Mouse (Mus musculus) CH12.LX (cell line): ENCODE measurements around the gene Cd81. TPM values are rescaled to one million over a fixed set of nuclear protein-coding genes. Genes with fewer than 3 reads are reported as not detected.

Experiments
- DNase-seq: peaks from one replicate; pipeline ENCODE4 v3.0.0-alpha.2; 2013; ENCODE audit errors: extremely low read depth
- H3K27ac ChIP-seq: 2 replicates; pipeline ENCODE4 v1.5.1; 2012; ENCODE audit warnings: low read depth, mild to moderate bottlenecking, control low read depth, moderate library complexity; ENCODE audit not compliant: insufficient read depth
- H3K27me3 ChIP-seq: replicated peaks from 2 replicates; pipeline ENCODE3; 2012; ENCODE audit warnings: inconsistent platforms
- H3K36me3 ChIP-seq, 2 experiments: replicated peaks in 1 of 2; 2 replicates each; pipeline versions ENCODE3 to v1.6.1; 2012; ENCODE audit warnings: inconsistent platforms in 1 of 2, low read length in 1 of 2, mild to moderate bottlenecking in 1 of 2, mixed read lengths in 1 of 2, moderate library complexity in 1 of 2; ENCODE audit not compliant: control insufficient read depth in 1 of 2, insufficient read depth in 1 of 2
- H3K4me1 ChIP-seq, 2 experiments: 2 replicates each; pipeline ENCODE4 v1.6.1; 2012; ENCODE audit warnings: inconsistent platforms in 1 of 2, moderate library complexity in 1 of 2; ENCODE audit not compliant: insufficient read depth in 2 of 2, control insufficient read depth in 1 of 2
- H3K4me2 ChIP-seq: 2 replicates; pipeline ENCODE4 v1.6.1; 2012; ENCODE audit warnings: low read depth, mild to moderate bottlenecking, control low read depth; ENCODE audit not compliant: poor library complexity, insufficient read depth, severe bottlenecking
- H3K4me3 ChIP-seq, 3 experiments: fragments of 150-350 bp in 1 of 3; sonication (generic) in 1 of 3; replicated peaks in 1 of 3; 2 replicates each; pipeline versions ENCODE3 to v1.5.1; 2011 to 2012; ENCODE audit warnings: low read depth in 2 of 3, low read length in 2 of 3, mild to moderate bottlenecking in 2 of 3, moderate library complexity in 2 of 3, control low read depth in 1 of 3, improper control_type of control experiment in 1 of 3, inconsistent platforms in 1 of 3, mixed read lengths in 1 of 3; ENCODE audit not compliant: poor library complexity in 1 of 3
- H3K79me2 ChIP-seq: replicated peaks from 2 replicates; pipeline ENCODE4 v1.6.1; 2012; ENCODE audit warnings: mild to moderate bottlenecking, moderate library complexity; ENCODE audit not compliant: control insufficient read depth, poor library complexity, insufficient read depth, severe bottlenecking; ENCODE audit errors: extremely low read depth
- H3K9ac ChIP-seq: 2 replicates; pipeline ENCODE4 v1.6.1; 2012; ENCODE audit warnings: low read depth, mild to moderate bottlenecking, control low read depth, moderate library complexity; ENCODE audit not compliant: insufficient read depth
- H3K9me3 ChIP-seq: replicated peaks from 2 replicates; pipeline ENCODE3; 2012; ENCODE audit warnings: low read length, inconsistent platforms, mixed read lengths
- BHLHE40 ChIP-seq: IDR thresholded peaks from 2 replicates; pipeline ENCODE4 v1.6.1; 2011; ENCODE audit warnings: mild to moderate bottlenecking, low read depth, low read length, improper control_type of control experiment
- CHD1 ChIP-seq: IDR thresholded peaks from 2 replicates; pipeline ENCODE4 v1.6.1; 2012; ENCODE audit warnings: low read depth, low read length, improper control_type of control experiment, inconsistent platforms
- CHD2 ChIP-seq: IDR thresholded peaks from 2 replicates; pipeline ENCODE4 v1.6.1; 2011; ENCODE audit warnings: low read length, improper control_type of control experiment
- CTCF ChIP-seq, 2 experiments: IDR thresholded peaks in 1 of 2; conservative IDR thresholded peaks in 1 of 2; 2 replicates each; pipeline ENCODE4 v1.5.1; 2011 to 2012; ENCODE audit warnings: low read depth in 2 of 2, low read length in 2 of 2, improper control_type of control experiment in 1 of 2, inconsistent platforms in 1 of 2, mild to moderate bottlenecking in 1 of 2, moderate library complexity in 1 of 2
- E2F4 ChIP-seq: IDR thresholded peaks from 2 replicates; pipeline ENCODE4 v1.6.1; 2011; ENCODE audit warnings: low read depth, low read length, improper control_type of control experiment; ENCODE audit not compliant: insufficient replicate concordance
- ELF1 ChIP-seq: IDR thresholded peaks from 2 replicates; pipeline ENCODE4 v1.6.1; 2014; ENCODE audit warnings: low read depth, mild to moderate bottlenecking, inconsistent platforms, low read length, improper control_type of control experiment
- EP300 ChIP-seq: IDR thresholded peaks from 2 replicates; pipeline ENCODE4 v1.6.1; 2011; ENCODE audit warnings: low read length, improper control_type of control experiment
- ETS1 ChIP-seq: conservative IDR thresholded peaks from 2 replicates; pipeline ENCODE4 v1.6.1; 2012; ENCODE audit warnings: low read depth, mild to moderate bottlenecking, inconsistent platforms, low read length, improper control_type of control experiment, moderate library complexity
- GABPA ChIP-seq: IDR thresholded peaks from 2 replicates; pipeline ENCODE4 v1.6.1; 2012; ENCODE audit warnings: low read depth, low read length, improper control_type of control experiment, inconsistent platforms; ENCODE audit not compliant: insufficient replicate concordance
- HCFC1 ChIP-seq: IDR thresholded peaks from 2 replicates; pipeline ENCODE4 v1.6.1; 2012; ENCODE audit warnings: low read depth, mild to moderate bottlenecking, inconsistent platforms, low read length, improper control_type of control experiment
- IRF4 ChIP-seq: IDR thresholded peaks from 2 replicates; pipeline ENCODE4 v1.6.1; 2014; ENCODE audit warnings: low read depth, mild to moderate bottlenecking, inconsistent platforms, low read length, improper control_type of control experiment
- JUN ChIP-seq: IDR thresholded peaks from 2 replicates; pipeline ENCODE4 v1.6.1; 2011; ENCODE audit warnings: low read depth, mild to moderate bottlenecking, low read length, improper control_type of control experiment, moderate library complexity; ENCODE audit not compliant: insufficient read depth
- JUND ChIP-seq: conservative IDR thresholded peaks from 2 replicates; pipeline ENCODE4 v1.6.1; 2011; ENCODE audit warnings: low read depth, low read length, improper control_type of control experiment
- KAT2A ChIP-seq: IDR thresholded peaks from 2 replicates; pipeline ENCODE4 v1.6.1; 2012; ENCODE audit warnings: low read length, improper control_type of control experiment, inconsistent platforms; ENCODE audit not compliant: insufficient replicate concordance
- MAFK ChIP-seq: IDR thresholded peaks from 2 replicates; pipeline ENCODE4 v1.6.1; 2011; ENCODE audit warnings: low read length, improper control_type of control experiment; ENCODE audit not compliant: insufficient replicate concordance
- MAX ChIP-seq: IDR thresholded peaks from 2 replicates; pipeline ENCODE4 v1.6.1; 2011; ENCODE audit warnings: low read length, improper control_type of control experiment
- MAZ ChIP-seq: IDR thresholded peaks from 2 replicates; pipeline ENCODE4 v1.6.1; 2012; ENCODE audit warnings: low read depth, mild to moderate bottlenecking, inconsistent platforms, low read length, improper control_type of control experiment, moderate library complexity
- MEF2A ChIP-seq: IDR thresholded peaks from 2 replicates; pipeline ENCODE4 v1.6.1; 2014; ENCODE audit warnings: low read depth, mild to moderate bottlenecking, inconsistent platforms, low read length, improper control_type of control experiment, borderline replicate concordance
- MXI1 ChIP-seq: IDR thresholded peaks from 2 replicates; pipeline ENCODE4 v1.6.1; 2011; ENCODE audit warnings: mild to moderate bottlenecking, low read depth, low read length, improper control_type of control experiment
- MYC ChIP-seq: IDR thresholded peaks from 2 replicates; pipeline ENCODE4 v1.6.1; 2011; ENCODE audit warnings: low read depth, mild to moderate bottlenecking, improper control_type of control experiment, low read length
- NELFE ChIP-seq: IDR thresholded peaks from 2 replicates; pipeline ENCODE4 v1.6.1; 2011; ENCODE audit warnings: low read depth, low read length, improper control_type of control experiment
- NRF1 ChIP-seq: IDR thresholded peaks from 2 replicates; pipeline ENCODE4 v1.6.1; 2014; ENCODE audit warnings: low read depth, mild to moderate bottlenecking, inconsistent platforms, low read length, improper control_type of control experiment, moderate library complexity
- PAX5 ChIP-seq: IDR thresholded peaks from 2 replicates; pipeline ENCODE4 v1.6.1; 2012; ENCODE audit warnings: low read length, inconsistent platforms, mixed read lengths
- POLR2A ChIP-seq: IDR thresholded peaks from 2 replicates; pipeline ENCODE4 v1.6.1; 2011; ENCODE audit warnings: low read depth, mild to moderate bottlenecking, improper control_type of control experiment, low read length
- POLR2AphosphoS2 ChIP-seq: IDR thresholded peaks from 2 replicates; pipeline ENCODE4 v1.6.1; 2011; ENCODE audit warnings: low read depth, low read length, improper control_type of control experiment
- RAD21 ChIP-seq: IDR thresholded peaks from 2 replicates; pipeline ENCODE4 v1.6.1; 2011; ENCODE audit warnings: low read depth, mild to moderate bottlenecking, low read length, improper control_type of control experiment, moderate library complexity
- RCOR1 ChIP-seq: conservative IDR thresholded peaks from 2 replicates; pipeline ENCODE4 v1.6.1; 2012; ENCODE audit warnings: low read depth, mild to moderate bottlenecking, inconsistent platforms, low read length, improper control_type of control experiment
- SIN3A ChIP-seq: IDR thresholded peaks from 2 replicates; pipeline ENCODE4 v1.6.1; 2012; ENCODE audit warnings: low read length, improper control_type of control experiment, inconsistent platforms
- SMC3 ChIP-seq: IDR thresholded peaks from 2 replicates; pipeline ENCODE4 v1.6.1; 2011; ENCODE audit warnings: low read depth, low read length, improper control_type of control experiment
- TBP ChIP-seq: conservative IDR thresholded peaks from 2 replicates; pipeline ENCODE4 v1.6.1; 2011; ENCODE audit warnings: low read depth, low read length, improper control_type of control experiment
- TCF12 ChIP-seq: IDR thresholded peaks from 2 replicates; pipeline ENCODE4 v1.6.1; 2014; ENCODE audit warnings: low read depth, mild to moderate bottlenecking, inconsistent platforms, low read length, improper control_type of control experiment
- UBTF ChIP-seq: IDR thresholded peaks from 2 replicates; pipeline ENCODE4 v1.6.1; 2012; ENCODE audit warnings: low read depth, mild to moderate bottlenecking, inconsistent platforms, low read length, improper control_type of control experiment, moderate library complexity
- USF1 ChIP-seq: IDR thresholded peaks from 2 replicates; pipeline ENCODE4 v1.6.1; 2014; ENCODE audit warnings: low read depth, mild to moderate bottlenecking, inconsistent platforms, low read length, improper control_type of control experiment
- USF2 ChIP-seq: conservative IDR thresholded peaks from 2 replicates; pipeline ENCODE4 v1.6.1; 2011; ENCODE audit warnings: low read depth, low read length, improper control_type of control experiment
- ZC3H11A ChIP-seq: IDR thresholded peaks from 2 replicates; pipeline ENCODE4 v1.6.1; 2012; ENCODE audit warnings: low read depth, mild to moderate bottlenecking, inconsistent platforms, low read length, improper control_type of control experiment
- ZKSCAN1 ChIP-seq: IDR thresholded peaks from 2 replicates; pipeline ENCODE4 v1.6.1; 2012; ENCODE audit warnings: low read depth, inconsistent platforms, low read length, improper control_type of control experiment, borderline replicate concordance
- ZMIZ1 ChIP-seq: IDR thresholded peaks from 2 replicates; pipeline ENCODE4 v1.6.1; 2012; ENCODE audit warnings: low read depth, mild to moderate bottlenecking, inconsistent platforms, low read length, improper control_type of control experiment
- ZNF384 ChIP-seq: IDR thresholded peaks from 2 replicates; pipeline ENCODE4 v1.6.1; 2012; ENCODE audit warnings: low read depth, low read length, improper control_type of control experiment, inconsistent platforms
- dilution Hi-C: fragments of 300-500 bp; cut with MboI; formaldehyde crosslinking; loops from 2 replicates; pipeline ENCODE4 v1.14.3; 2020; ENCODE audit warnings: low sequenced_read_pairs; ENCODE audit not compliant: extremely low pct_unique_long_range_greater_than_20kb, extremely low pct_ligation_motif_present
- in situ Hi-C: fragments of 300-500 bp; cut with MboI; formaldehyde crosslinking; loops from 3 replicates; pipeline ENCODE4 v1.14.3; 2019; ENCODE audit warnings: low sequenced_read_pairs, low pct_ligation_motif_present, low pct_unique_long_range_greater_than_20kb, mixed read lengths
- polyA plus RNA-seq: library from polyadenylated mRNA; unstranded; fragments of >175 nt; gene quantifications from 2 replicates; pipeline ENCODE4 v1.2.1, GENCODE M21; 2012; ENCODE audit warnings: low read depth; ENCODE audit not compliant: insufficient read length
- total RNA-seq, 2 experiments: library from RNA; depleted of rRNA; stranded (reverse); fragments of 300-350 nt in 1 of 2; fragments of >200 nt in 1 of 2; gene quantifications; 2 replicates each; pipeline ENCODE4 v1.2.3; 2012 to 2014

The Cd81 gene
- total and polyA plus RNA-seq, 3 experiments: 318 to 352 (median 327) TPM

DNA sequence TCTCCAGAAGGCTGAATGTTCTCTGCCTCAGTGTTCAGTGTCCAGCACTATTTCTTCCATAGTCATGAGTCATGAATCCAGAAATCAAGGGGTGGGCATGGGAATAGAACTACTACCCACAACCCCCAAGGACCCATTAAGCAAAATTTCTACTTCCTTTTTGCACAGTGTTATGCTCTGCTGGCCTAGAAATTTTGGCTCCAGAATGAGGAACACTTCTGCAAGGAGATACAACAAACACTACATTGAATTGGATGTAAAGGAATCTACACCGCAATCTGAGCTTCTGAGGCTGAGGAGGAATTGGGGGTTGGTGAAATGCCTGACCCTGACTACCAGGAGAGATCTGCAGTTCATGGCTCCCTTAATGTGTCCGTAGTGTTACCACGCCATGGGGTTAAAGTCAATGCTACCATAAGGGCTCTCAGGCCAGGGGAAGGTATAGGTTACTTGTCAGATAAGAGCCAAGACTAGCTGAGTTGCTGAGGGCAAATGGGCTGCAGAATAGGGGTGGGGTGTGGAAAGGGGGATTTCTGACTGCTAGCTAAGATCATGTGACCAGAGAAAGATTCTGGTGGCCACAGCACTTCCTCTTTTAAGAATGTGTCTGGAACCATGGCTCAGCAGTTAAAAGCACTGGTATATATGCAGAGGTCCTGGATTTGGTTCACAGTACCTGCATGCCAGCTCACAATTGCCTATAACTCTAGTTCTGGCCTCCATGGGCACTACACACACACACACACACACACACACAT is 14.2 kb upstream of the Cd81 start:
- in situ Hi-C loops (no loop called here), dilution Hi-C loops (no loop called here)
- peak overlapping the region; percentile 94 for H3K27ac ChIP-seq
- H3K4me3 ChIP-seq: no peak overlapping the region
- peaks cover 42 to 72% of the 10 kb centered on the region in 2 experiments for H3K4me1 ChIP-seq
- H3K9ac ChIP-seq: peak overlapping the region; percentile 18
- H3K9me3 ChIP-seq: no peaks in the 10 kb centered on the region
- peak; percentile 88 for DNase-seq
- peak overlapping the region; percentile 41 for H3K4me2 ChIP-seq
- TF ChIP-seq BHLHE40 (peak; percentile 83), NELFE (peak; percentile 39; the same call in 1 of the 2 replicates), TBP (peak; percentile 67), E2F4 (0 out of 2 replicates have a peak, but pooled peaks have one; percentile 63), CTCF (conservative IDR thresholded peaks at IDR 0.05 in 1 of 2, IDR thresholded peaks at IDR 0.05 in 1 of 2; ENCODE audit: low read depth in 2 of 2, low read length in 2 of 2) (no peak), MAX (peak; percentile 88), EP300 (peak; percentile 84), MYC (peak; percentile 83), ZNF384 (no peak), HCFC1 (peak; percentile 54), MAFK (peak; percentile 81), JUN (0 out of 2 replicates have a peak, but pooled peaks have one; percentile 3), SMC3 (peak; percentile 9), MXI1 (peak; percentile 46; the same call in 1 of the 2 replicates), MAZ (peak; percentile 36; the same call in 1 of the 2 replicates), JUND (no peak), PAX5 (no peak), IRF4 (peak; percentile 77), ETS1 (peak; percentile 72), USF2 (peak; percentile 88), SIN3A (peak; percentile 78; the same call in 1 of the 2 replicates), ZMIZ1 (0 out of 2 replicates have a peak, but pooled peaks have one; percentile 61), ELF1 (peak; percentile 76), USF1 (peak; percentile 89), ZKSCAN1 (no peak), UBTF (no peak), POLR2AphosphoS2 (no peak), GABPA (no peak), NRF1 (no peak), CHD1 (no peak; the same call in 1 of the 2 replicates), POLR2A (peak; percentile 47), CHD2 (peak; percentile 63; the same call in 1 of the 2 replicates), RCOR1 (no peak), KAT2A (0 out of 2 replicates have a peak, but pooled peaks have one; percentile 40), TCF12 (peak; percentile 58; the same call in 1 of the 2 replicates), RAD21 (no peak; the same call in 1 of the 2 replicates), ZC3H11A (no peak), MEF2A (peak; percentile 74)
- peaks cover 0 to 2% of the 10 kb centered on the region in 2 experiments for H3K36me3 ChIP-seq
- no peaks in the 10 kb centered on the region for H3K27me3 ChIP-seq
- H3K79me2 ChIP-seq: no peaks in the 10 kb centered on the region
